Mouse (Mus musculus) limb, embryonic 11.5 days (tissue): Measurements from ENCODE around the gene 1700088E04Rik. TPM values are rescaled to one million over a fixed set of nuclear protein-coding genes. Genes with fewer than 3 reads are reported as not detected.

Source experiments
- ATAC-seq: fragments of 200-750 bp; cut with Nextera tagmentation; 2 replicates; pipeline ENCODE4 v1.8.0; 2017; ENCODE audit warnings: low read depth; ENCODE audit not compliant: insufficient number of reproducible peaks, low FRiP score, low TSS enrichment
- DNase-seq: peaks from one replicate; pipeline ENCODE4 v3.0.0-alpha.2; 2015; ENCODE audit warnings: low spot score
- H3K27ac ChIP-seq: fragments of 300-500 bp; sonication (generic); replicated peaks from 2 replicates; pipeline ENCODE4 v1.5.1; 2014; ENCODE audit warnings: low read depth, mild to moderate bottlenecking, low read length
- H3K27me3 ChIP-seq: fragments of 300-500 bp; sonication (generic); 2 replicates; pipeline ENCODE4 v1.6.1; 2014; ENCODE audit warnings: mild to moderate bottlenecking, low read length, mixed read lengths; ENCODE audit not compliant: control insufficient read depth, insufficient read depth
- H3K36me3 ChIP-seq: fragments of 300-500 bp; sonication (generic); 2 replicates; pipeline ENCODE4 v1.6.1; 2014; ENCODE audit warnings: mild to moderate bottlenecking, low read length, moderate library complexity, mixed read lengths; ENCODE audit not compliant: control insufficient read depth, insufficient read depth
- H3K4me1 ChIP-seq: fragments of 300-500 bp; sonication (generic); 2 replicates; pipeline ENCODE4 v1.6.1; 2014; ENCODE audit warnings: low read length, mixed read lengths; ENCODE audit not compliant: control insufficient read depth, insufficient read depth
- H3K4me2 ChIP-seq: fragments of 300-500 bp; sonication (generic); 2 replicates; pipeline ENCODE4 v1.6.1; 2014; ENCODE audit warnings: low read depth, mild to moderate bottlenecking, moderate library complexity; ENCODE audit not compliant: severe bottlenecking
- H3K4me3 ChIP-seq: fragments of 300-500 bp; sonication (generic); 2 replicates; pipeline ENCODE4 v1.5.1; 2014; ENCODE audit warnings: low read depth, low read length
- H3K9ac ChIP-seq: fragments of 300-500 bp; sonication (generic); 2 replicates; pipeline ENCODE4 v1.6.1; 2014; ENCODE audit warnings: mild to moderate bottlenecking, low read length
- H3K9me3 ChIP-seq: fragments of 300-500 bp; sonication (generic); 2 replicates; pipeline ENCODE4 v1.6.1; 2016; ENCODE audit warnings: low read length; ENCODE audit not compliant: control insufficient read depth
- WGBS: fragments of 180-500 bp; shearing (Covaris S2); extraction: QIAGEN DNeasy Blood & Tissue Kit; methylation state at CpG from one replicate; pipeline ENCODE4 v1.1.7; 2014; 5-methylcytosine and 5-hydroxymethylcytosine counted together
- polyA plus RNA-seq: library from polyadenylated mRNA; unstranded; fragments of >200 nt; fragmentation: Nextera tagmentation; extraction: Ambion mirVana; gene quantifications from 2 replicates; pipeline ENCODE4 v1.2.1, GENCODE M21; 2014

Gene 1700088E04Rik
- polyA plus RNA-seq, 1 experiment from 2014 or later = 5.1 TPM

DNA sequence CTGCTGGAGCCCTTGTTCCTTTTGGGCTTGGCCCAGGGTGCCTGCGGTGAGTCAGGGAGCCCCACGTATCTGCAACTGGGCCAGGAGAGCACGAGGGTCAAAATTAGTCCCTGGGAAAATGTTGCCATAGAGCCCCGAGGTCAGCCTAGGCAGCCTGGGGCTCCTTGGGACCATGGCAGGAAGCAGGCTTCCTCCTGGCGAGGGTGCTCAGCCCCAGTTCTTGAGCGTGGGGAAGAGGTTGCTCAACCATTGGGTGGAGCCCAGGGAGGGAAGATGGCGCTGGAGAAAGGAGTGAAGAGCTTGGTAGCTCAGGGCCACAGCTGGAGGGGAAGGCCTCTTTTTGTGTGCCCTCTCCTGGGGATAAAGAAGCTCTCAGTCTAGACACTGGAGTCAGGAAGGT is 21.2 kb upstream of the 1700088E04Rik start:
- 79% methylated on average over 7 of the region's 7 CpGs for WGBS
- H3K4me2 ChIP-seq = no peak overlapping the region
- H3K4me1 ChIP-seq = no peaks in the 10 kb centered on the region
- DNase-seq (no peak), ATAC-seq (no peak)
- H3K9me3 ChIP-seq = no peaks in the 10 kb centered on the region
- H3K27ac ChIP-seq = no peak overlapping the region
- H3K4me3 ChIP-seq = no peak overlapping the region
- H3K9ac ChIP-seq = no peak overlapping the region
- no peaks in the 10 kb centered on the region for H3K36me3 ChIP-seq
- peaks cover 37% of the 10 kb centered on the region for H3K27me3 ChIP-seq

DNA sequence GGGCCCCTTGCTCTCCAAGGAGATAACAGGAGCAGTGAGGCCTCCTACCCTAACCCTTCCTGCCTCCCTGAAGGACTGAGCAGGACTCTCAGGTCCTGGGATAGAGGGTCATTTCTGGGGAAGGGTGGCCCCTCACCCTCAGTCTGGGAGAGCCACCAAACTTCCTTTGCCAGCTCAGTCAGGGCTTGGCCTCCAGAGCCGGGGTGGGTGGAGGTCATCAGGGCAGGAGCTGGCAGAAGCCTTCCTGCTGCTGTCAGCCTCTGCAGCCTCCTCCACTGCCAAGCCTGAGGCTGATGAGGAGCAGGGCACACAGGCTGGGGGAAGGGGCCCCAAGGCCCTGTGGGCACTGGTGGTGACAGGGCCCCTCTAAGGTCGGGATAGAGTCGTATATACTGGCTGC is 14.5 kb upstream of the 1700088E04Rik start:
- Histone ChIP-seq H3K9ac (no peak overlapping the region), H3K4me2 (peak overlapping the region; percentile 1; the same call in 1 of the 2 replicates)
- no peak for ATAC-seq

DNA sequence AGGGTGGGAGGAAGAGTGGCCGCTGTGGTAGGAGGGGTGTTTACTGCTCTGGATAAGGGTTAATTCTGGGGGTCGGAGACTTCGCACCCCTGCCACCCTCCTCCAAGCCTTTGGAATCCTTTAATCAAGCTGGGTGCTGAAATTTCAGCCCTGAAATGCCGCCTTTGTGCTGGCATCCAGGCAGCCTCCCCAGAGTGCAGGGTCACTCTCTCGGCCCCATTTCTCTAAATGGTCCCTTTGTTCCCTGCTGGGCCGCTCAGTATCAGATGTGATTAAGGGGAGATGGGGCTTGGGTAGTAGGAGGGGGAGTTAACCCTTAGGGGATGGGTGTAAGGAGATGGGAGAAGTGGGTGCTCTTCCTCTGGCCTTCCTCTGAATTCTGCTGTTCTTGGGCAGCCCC is 11.7 kb upstream of the 1700088E04Rik start:
- no peaks in the 10 kb centered on the region for H3K4me1 ChIP-seq
- H3K9me3 ChIP-seq = no peaks in the 10 kb centered on the region
- no peaks in the 10 kb centered on the region for H3K27me3 ChIP-seq
- H3K27ac ChIP-seq = no peak overlapping the region
- DNase-seq = no peak
- no peak overlapping the region for H3K4me2 ChIP-seq
- H3K4me3 ChIP-seq = no peak overlapping the region
- no peak for ATAC-seq
- H3K36me3 ChIP-seq = peaks cover 11% of the 10 kb centered on the region; the same call in 1 of the 2 replicates
- H3K9ac ChIP-seq = no peak overlapping the region
- 63% methylated on average over 6 of the region's 6 CpGs for WGBS

More for the DNA sequence above, 14.5 kb upstream of the 1700088E04Rik start:
- Histone ChIP-seq H3K4me3 (no peak overlapping the region), H3K36me3 (peaks cover 4% of the 10 kb centered on the region; the same call in 1 of the 2 replicates), H3K4me1 (no peaks in the 10 kb centered on the region), H3K27ac (no peak overlapping the region), H3K27me3 (no peaks in the 10 kb centered on the region), H3K9me3 (no peaks in the 10 kb centered on the region)
- 38% methylated on average over 3 of the region's 3 CpGs for WGBS
- no peak for DNase-seq

DNA sequence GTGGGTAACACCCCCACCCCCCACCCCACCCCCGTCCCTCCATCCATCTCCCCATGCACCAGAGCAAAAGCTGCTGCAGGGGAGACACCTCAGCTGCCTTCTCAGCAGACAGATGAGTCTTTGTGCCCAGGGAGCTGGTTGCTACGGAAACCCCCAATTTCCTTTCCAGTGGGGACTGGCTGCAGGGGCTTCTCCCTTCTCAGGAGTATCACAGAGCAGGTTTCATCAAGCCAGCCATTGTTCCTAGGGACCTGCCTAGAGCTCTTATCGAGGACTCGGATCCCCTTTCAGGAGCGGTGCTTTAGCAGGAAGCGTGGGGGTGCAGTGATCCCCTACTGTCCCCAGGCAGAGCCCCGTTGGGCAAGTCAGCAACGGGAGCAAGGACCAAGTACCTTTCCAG is 10.8 kb upstream of the 1700088E04Rik start:
- no peaks in the 10 kb centered on the region for H3K9me3 ChIP-seq
- 71% methylated on average over 8 of the region's 8 CpGs for WGBS
- H3K4me3 ChIP-seq = no peak overlapping the region
- no peaks in the 10 kb centered on the region for H3K27me3 ChIP-seq
- ATAC-seq (no peak; the same call in 1 of the 2 replicates), DNase-seq (no peak)
- no peaks in the 10 kb centered on the region for H3K4me1 ChIP-seq
- peaks cover 16% of the 10 kb centered on the region; the same call in 1 of the 2 replicates for H3K36me3 ChIP-seq
- H3K4me2 ChIP-seq = no peak overlapping the region
- no peak overlapping the region; the same call in 1 of the 2 replicates for H3K9ac ChIP-seq
- H3K27ac ChIP-seq = peak overlapping the region; percentile 0; the same call in 1 of the 2 replicates

DNA sequence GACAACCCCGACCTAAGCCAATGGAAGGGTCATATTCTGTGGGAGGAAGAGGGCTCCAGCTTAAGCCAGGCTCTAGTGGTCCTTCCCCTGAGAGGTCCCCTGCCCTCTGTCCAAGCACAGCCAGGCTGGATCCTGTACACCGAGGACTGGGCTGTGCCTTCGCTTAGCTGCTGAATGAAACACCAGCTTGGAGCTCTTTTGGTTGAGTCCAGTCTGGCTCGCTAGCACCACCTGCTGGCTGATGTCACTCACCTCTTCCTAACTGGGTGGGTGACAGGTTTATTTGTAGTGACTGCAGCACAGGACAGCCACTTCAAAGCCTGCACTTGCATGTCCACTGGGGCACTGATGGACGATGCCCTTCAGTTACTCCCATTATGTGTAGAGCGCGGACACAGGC is 7.5 kb upstream of the 1700088E04Rik start:
- ATAC-seq (no peak), DNase-seq (peak; percentile 94)
- no peak overlapping the region for H3K4me3 ChIP-seq
- H3K27me3 ChIP-seq = no peaks in the 10 kb centered on the region
- WGBS = 52% methylated on average over 7 of the region's 7 CpGs
- H3K27ac ChIP-seq = no peak overlapping the region
- H3K9me3 ChIP-seq = no peaks in the 10 kb centered on the region
- no peak overlapping the region for H3K4me2 ChIP-seq
- no peak overlapping the region for H3K9ac ChIP-seq
- no peaks in the 10 kb centered on the region for H3K4me1 ChIP-seq
- peaks cover 25% of the 10 kb centered on the region; the same call in 1 of the 2 replicates for H3K36me3 ChIP-seq

DNA sequence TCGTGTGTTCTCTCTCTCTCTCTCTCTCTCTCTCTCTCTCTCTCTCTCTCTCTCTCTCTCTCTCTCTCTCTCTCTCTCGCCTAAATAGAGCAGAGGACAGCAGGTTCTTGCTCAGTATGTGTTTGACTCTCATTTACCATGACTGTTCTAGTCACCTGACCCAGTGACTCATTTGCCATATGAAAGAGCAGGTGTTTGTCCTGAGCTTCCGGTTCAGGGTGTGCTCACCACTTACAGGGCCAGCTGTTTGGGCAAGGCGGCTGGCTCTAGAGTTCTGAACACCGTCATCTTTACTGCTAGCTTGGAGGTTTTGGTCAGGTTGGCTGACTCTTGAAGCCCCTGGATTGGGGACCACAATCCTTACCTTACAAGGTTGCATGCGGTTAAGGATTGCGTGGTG is 4.5 kb upstream of the 1700088E04Rik start:
- ATAC-seq (no peak), DNase-seq (no peak)
- WGBS = 93% methylated on average over 7 of the region's 7 CpGs
- Histone ChIP-seq H3K36me3 (peaks cover 22% of the 10 kb centered on the region; the same call in 1 of the 2 replicates), H3K9me3 (no peaks in the 10 kb centered on the region), H3K9ac (no peak overlapping the region), H3K4me1 (peaks cover 6% of the 10 kb centered on the region; the same call in 1 of the 2 replicates), H3K4me2 (no peak overlapping the region), H3K27ac (no peak overlapping the region), H3K4me3 (no peak overlapping the region), H3K27me3 (no peaks in the 10 kb centered on the region)

DNA sequence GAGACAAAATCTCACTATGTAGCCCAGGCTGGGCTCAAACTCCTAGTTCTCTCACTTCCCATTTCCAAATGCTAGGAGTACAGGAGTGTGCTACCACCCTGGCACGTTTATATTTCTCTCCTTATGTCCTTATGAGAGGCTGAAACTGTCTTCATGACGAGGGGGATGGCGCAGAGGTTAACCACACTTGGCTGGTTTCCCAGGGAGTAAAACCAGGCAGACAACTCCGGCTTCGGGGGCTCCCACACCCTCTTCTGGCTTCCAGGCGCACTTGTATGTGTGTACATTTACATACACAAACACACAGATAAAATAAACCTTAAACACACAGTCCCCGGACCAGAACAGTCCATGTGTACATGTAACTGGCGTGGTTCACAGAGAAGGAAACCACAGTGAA is 3.0 kb upstream of the 1700088E04Rik start:
- no peak overlapping the region for H3K4me2 ChIP-seq
- H3K36me3 ChIP-seq = peaks cover 17% of the 10 kb centered on the region; the same call in 1 of the 2 replicates
- DNase-seq = no peak
- ATAC-seq = no peak
- H3K4me3 ChIP-seq = no peak overlapping the region
- H3K27ac ChIP-seq = no peak overlapping the region
- H3K27me3 ChIP-seq = no peaks in the 10 kb centered on the region
- H3K9me3 ChIP-seq = no peaks in the 10 kb centered on the region
- peaks cover 6% of the 10 kb centered on the region; the same call in 1 of the 2 replicates for H3K4me1 ChIP-seq
- H3K9ac ChIP-seq = no peak overlapping the region
- 94% methylated on average over 8 of the region's 8 CpGs for WGBS

DNA sequence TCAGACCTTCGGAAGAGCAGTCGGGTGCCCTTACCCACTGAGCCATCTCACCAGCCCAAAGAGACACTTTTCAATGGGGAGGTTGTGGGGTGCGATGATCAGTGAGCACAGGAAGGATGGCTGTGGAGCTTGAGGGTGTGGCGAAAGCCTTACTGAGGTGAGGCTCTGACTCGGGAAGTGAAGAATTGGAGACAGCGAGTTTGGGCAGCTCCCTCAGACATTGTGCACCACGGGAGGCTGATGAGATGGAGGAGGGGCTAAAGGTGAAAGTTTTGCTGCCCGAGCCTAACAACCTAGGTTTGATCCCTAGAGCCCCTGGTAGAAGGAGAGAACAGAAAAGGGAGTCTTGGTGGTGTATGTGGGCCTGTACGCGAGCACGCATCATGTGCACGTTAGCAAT is 2.3 kb upstream of the 1700088E04Rik start:
- H3K4me1 ChIP-seq = peaks cover 6% of the 10 kb centered on the region; the same call in 1 of the 2 replicates
- H3K36me3 ChIP-seq = peaks cover 14% of the 10 kb centered on the region; the same call in 1 of the 2 replicates
- no peak overlapping the region for H3K9ac ChIP-seq
- no peak overlapping the region for H3K4me2 ChIP-seq
- ATAC-seq (no peak), DNase-seq (no peak)
- WGBS = 79% methylated on average over 12 of the region's 12 CpGs
- H3K4me3 ChIP-seq = no peak overlapping the region
- no peaks in the 10 kb centered on the region for H3K27me3 ChIP-seq
- no peak overlapping the region for H3K27ac ChIP-seq
- no peaks in the 10 kb centered on the region for H3K9me3 ChIP-seq

DNA sequence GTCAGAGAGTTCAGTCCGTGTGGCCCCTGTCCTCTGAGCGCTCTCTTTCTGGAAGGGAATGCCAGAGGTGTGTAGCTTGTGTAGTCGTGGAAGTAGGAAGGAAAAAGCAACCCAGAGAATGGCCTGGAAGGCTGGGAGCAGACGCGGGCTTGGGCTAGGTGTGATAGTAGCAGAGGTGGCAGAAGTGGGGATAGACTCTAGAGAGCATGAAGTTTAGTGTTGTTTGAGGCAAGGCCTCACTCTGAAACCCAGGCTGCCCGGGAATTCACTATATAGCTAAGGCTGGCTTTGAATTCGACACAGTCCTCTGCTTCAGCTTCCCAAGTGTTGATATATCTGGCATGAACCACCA is 489 bp upstream of the 1700088E04Rik start:
- Histone ChIP-seq H3K9ac (peak overlapping the region; percentile 81), H3K27ac (peak overlapping the region; percentile 22; the same call in 1 of the 2 replicates), H3K4me2 (peak overlapping the region; percentile 93), H3K9me3 (no peaks in the 10 kb centered on the region), H3K4me3 (peak overlapping the region; percentile 89), H3K27me3 (no peaks in the 10 kb centered on the region), H3K4me1 (peaks cover 6% of the 10 kb centered on the region; the same call in 1 of the 2 replicates), H3K36me3 (peaks cover 6% of the 10 kb centered on the region; the same call in 1 of the 2 replicates)
- WGBS = 2% methylated on average over 7 of the region's 7 CpGs
- DNase-seq (no peak), ATAC-seq (no peak; the same call in 1 of the 2 replicates)
